Mouse (Mus musculus): ENCODE results near the gene Cacng7.
A peak's percentile ranks its signal among the peaks of the same experiment; 100 is the strongest.
"Not testable (repeated sequence)": the region's sequence is repeated elsewhere in the genome, so short reads cannot be mapped to it uniquely, and the experiment has no call there.

Cacng7 gene

GRCm38 (mm10) chr7:3332619-3333521, at the start of gene Cacng7:
Gene Cacng7, plus strand, starts transcription at chr7:3332955.
- peak; percentile 95 for DNase-seq

GRCm38 (mm10) chr7:3283081-3283875, 49.5 kb upstream of the Cacng7 start:
- peak; percentile 61 for DNase-seq

- no peak for DNase-seq
Observed at GRCm38 (mm10) chr7:3284604-3285003, 48.2 kb upstream of the Cacng7 start.

GRCm38 (mm10) chr7:3286036-3286435, 46.7 kb upstream of the Cacng7 start:
- DNase-seq, result no peak

- DNase-seq, result no peak
Observed at GRCm38 (mm10) chr7:3287186-3287585, 45.6 kb upstream of the Cacng7 start.

GRCm38 (mm10) chr7:3288976-3289970, 43.5 kb upstream of the Cacng7 start, which contains the start of the genes Myadm and Prkcg:
Gene Myadm, plus strand, starts transcription at chr7:3289080.
Gene Prkcg, plus strand, starts transcription at chr7:3289179.
- DNase-seq, result peak; percentile 99

GRCm38 (mm10) chr7:3290257-3291033, 42.3 kb upstream of the Cacng7 start:
- peak; percentile 100 for DNase-seq

GRCm38 (mm10) chr7:3291197-3291596, 41.6 kb upstream of the Cacng7 start:
- DNase-seq, result peak; percentile 98

GRCm38 (mm10) chr7:3291764-3292163, 41.0 kb upstream of the Cacng7 start:
- DNase-seq, result no peak

- not testable (repeated sequence) for DNase-seq
Observed at GRCm38 (mm10) chr7:3292271-3292670, 40.5 kb upstream of the Cacng7 start.

- DNase-seq, result peak; percentile 100
Observed at GRCm38 (mm10) chr7:3292791-3293190, 40.0 kb upstream of the Cacng7 start.

GRCm38 (mm10) chr7:3294794-3295193, 38.0 kb upstream of the Cacng7 start:
- DNase-seq, result no peak

GRCm38 (mm10) chr7:3295321-3296110, 37.2 kb upstream of the Cacng7 start:
- peak; percentile 80 for DNase-seq

- peak; percentile 92 for DNase-seq
Observed at GRCm38 (mm10) chr7:3296711-3297110, 36.0 kb upstream of the Cacng7 start.

GRCm38 (mm10) chr7:3299941-3300617, 32.7 kb upstream of the Cacng7 start:
- peak; percentile 90 for DNase-seq

- DNase-seq, result peak; percentile 90
Observed at GRCm38 (mm10) chr7:3300891-3301627, 31.7 kb upstream of the Cacng7 start.

GRCm38 (mm10) chr7:3301628-3302555, 30.9 kb upstream of the Cacng7 start:
- peak; percentile 97 for DNase-seq

Measured in heart, adult 11 months (tissue).